Mouse (Mus musculus) brain, embryonic 14.5 days (tissue): ENCODE measurements around the gene Ctdspl.

ENCODE experiments used
- CTCF ChIP-seq: fragments of 200-500 bp; IDR thresholded peaks from 2 replicates; pipeline ENCODE4 v1.5.1; 2012; ENCODE audit warnings: inconsistent platforms, mild to moderate bottlenecking, moderate library complexity, borderline replicate concordance; ENCODE audit not compliant: insufficient read depth, insufficient read length; ENCODE audit errors: extremely low read depth
- POLR2A ChIP-seq: fragments of 200-500 bp; IDR thresholded peaks from 2 replicates; pipeline ENCODE4 v1.6.1; 2012; ENCODE audit warnings: mild to moderate bottlenecking, inconsistent platforms, borderline replicate concordance; ENCODE audit not compliant: poor library complexity, insufficient read depth, insufficient read length, severe bottlenecking; ENCODE audit errors: extremely low read depth

GRCm38 (mm10) chr9:118997241-118997640 lies 71.0 kb downstream of the Ctdspl start:
- TF ChIP-seq POLR2A (no peak), CTCF (no peak)
